Mouse (Mus musculus): ENCODE measurements at regions not wholly inside any gene's neighbourhood (a gene's known extent, or its start where the extent isn't known, plus 50 kb on each side); places are given as distances from the start of the nearest gene placed in this dataset.

DNA sequence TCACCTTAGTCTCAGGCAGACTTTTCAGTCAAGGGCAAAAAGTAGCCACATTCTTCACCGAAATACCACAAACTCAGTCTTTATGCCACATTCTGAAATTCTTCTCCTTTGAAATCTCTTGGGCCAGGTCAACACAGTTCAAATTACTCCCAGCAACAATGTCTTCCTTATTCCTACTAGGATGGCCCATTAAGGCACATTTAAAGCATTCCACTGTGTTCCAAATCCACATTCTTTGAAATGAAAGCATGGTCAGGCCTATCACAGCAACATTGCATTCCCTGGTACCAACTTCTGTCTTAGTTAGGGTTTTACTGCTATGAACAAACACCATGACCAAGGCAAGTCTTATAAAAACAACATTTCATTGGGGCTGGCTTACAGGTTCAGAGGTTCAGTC, 59.6 kb upstream of the Atg5 start:
- peak; percentile 61 for DNase-seq (ENCODE audit: low read depth, low spot score)
